Mouse (Mus musculus): ENCODE results near the gene Tmem87a.

Gene Tmem87a

DNA sequence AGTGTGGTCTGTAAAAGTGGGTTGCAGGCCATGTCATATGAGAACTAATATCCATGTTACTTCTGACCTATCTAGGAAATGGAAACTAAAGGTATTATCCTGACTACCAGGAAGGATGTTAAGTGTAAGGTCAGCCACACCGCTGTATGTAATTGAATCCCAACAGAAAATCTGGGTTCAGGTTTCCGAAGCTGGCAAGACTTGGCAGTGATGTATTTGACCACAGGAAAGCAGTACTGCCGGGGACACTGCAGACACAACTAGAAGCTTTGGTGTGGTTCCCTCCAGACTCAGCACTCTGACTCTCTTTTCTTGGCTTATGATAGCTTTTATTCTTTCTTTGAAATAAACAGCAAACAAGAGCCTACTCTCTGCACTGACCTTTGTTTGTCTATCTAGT, 37.4 kb downstream of the Tmem87a start:
- DNase-seq (ENCODE audit: low read depth, low spot score) = no peak

DNA sequence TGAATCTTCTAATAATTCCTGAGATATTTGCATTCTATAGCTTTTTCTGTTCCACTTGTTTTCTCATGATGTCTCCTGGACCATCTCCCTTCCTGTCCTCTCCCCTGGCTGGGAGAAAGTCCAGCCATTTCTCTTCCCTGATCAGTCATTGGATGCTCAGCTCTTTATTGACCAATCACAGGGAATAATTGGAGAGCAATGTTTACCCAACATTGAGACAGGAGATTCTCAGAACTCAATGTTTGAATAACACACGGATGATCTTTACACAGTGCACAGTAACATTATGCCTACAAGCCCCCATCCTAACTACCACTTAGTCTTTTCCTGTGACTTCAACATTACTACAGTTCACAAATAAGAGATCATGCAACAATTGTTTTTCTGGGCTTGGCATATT, 43.5 kb downstream of the Tmem87a start:
- no peak for DNase-seq (ENCODE audit: low read depth, low spot score)

DNA sequence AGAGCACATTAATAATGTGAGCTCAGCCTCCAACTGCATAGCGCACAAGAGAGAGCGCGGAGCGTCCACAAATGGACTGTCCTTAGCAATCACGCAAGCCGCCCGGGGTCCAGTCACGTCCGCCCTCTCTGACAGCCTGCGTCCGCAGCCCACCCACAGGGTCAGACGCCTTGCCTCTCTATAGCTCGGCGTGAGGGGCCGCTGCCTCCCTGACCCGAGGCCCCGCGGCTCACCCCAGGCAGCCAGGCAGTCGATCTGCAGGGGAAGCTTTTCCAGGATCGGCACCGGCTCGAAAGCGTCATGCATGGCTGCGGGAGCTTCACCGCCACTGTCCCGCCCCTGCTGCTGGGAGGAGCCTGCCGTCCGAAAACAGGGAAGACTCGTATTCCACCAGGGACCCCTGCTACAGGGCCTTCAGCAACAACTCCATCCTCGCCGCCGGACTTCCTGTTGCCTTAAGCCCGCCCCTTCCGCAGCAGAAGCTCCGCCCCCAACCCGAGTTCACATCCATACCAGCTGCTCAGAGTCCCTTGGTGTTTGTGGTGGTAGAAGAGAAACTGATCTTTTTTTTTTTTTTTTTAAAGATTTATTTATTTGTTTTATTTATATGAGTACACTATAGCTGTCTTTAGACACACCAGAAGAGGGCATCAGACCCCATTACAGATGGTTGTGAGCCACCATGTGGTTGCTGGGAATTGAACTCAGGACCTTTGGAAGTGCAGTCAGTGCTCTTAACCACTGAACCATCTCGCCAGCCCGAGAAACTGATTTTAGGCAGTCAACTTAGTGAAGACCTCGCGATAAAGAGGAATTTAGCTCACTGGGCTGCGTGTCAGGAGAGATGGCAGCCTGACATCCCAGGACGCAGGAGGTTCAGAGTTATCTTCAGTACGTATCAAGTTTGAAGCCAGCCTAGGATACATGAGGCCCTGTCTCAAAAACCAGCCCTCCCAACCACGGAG, 50.9 kb downstream of the Tmem87a start, which contains the start of gene Vps39:
Gene Vps39, minus strand, starts transcription at position 456 of the 965 bp plus-strand sequence.
- DNase-seq (ENCODE audit: low read depth, low spot score) = peak; percentile 58

DNA sequence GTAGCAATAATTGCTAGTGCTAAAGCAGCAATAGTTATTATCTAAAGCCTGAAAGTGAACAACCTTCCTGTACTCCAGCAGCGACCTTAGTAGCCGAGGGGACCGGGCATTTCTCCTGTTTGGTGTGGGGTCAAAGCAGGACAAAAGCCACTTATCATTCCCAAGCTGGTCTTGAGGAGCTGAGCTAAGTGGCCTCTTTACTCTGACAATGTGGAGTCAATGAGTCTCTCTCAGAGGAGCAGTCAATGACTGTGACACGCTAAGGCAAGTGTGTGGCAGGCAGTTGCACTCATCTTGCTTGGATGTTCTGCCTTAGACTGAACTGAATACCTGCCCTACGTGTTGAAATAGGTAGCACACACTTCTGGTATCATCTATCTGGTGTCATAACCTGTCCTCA, 52.6 kb downstream of the Tmem87a start:
- DNase-seq (ENCODE audit: low read depth, low spot score) = no peak

DNA sequence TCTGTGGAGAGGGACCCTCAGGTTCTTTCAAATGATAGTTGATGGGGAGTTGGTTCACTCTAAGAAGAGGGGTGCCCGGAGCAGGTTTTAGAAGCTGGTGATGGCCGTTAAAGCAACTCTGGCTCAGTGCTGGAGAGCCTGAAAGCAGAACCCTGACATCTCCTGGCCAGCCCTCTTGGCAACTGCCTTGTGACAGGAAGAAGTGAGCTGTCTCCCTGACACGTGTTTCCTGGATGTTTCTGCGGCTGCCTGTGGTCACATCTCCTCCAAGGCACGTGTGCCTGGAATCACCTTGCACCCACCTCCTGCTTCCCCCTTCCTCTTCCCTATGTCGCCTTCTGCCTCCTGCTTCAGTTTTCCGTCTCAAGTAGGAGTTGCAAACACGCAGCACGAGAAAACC, 55.8 kb downstream of the Tmem87a start:
- no peak for DNase-seq (ENCODE audit: low read depth, low spot score)

DNA sequence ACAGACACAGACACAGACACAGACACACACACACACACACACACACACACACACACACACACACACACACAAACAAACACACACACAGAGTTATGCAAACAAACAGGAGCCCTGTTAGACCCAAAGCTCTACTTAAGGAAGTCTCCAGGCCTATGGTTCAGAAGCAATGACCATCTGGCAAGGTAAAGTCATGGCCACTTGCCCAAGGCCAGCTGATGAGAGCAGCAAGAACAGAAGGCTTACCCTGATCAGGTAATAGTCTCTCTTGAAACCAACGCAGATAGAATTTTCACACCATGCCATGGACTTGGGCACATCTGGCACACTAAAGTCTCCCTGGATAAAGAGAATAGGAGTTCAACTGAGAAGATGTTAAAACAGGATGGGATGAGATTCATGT, 62.2 kb downstream of the Tmem87a start:
- no peak for DNase-seq (ENCODE audit: low read depth, low spot score)

DNA sequence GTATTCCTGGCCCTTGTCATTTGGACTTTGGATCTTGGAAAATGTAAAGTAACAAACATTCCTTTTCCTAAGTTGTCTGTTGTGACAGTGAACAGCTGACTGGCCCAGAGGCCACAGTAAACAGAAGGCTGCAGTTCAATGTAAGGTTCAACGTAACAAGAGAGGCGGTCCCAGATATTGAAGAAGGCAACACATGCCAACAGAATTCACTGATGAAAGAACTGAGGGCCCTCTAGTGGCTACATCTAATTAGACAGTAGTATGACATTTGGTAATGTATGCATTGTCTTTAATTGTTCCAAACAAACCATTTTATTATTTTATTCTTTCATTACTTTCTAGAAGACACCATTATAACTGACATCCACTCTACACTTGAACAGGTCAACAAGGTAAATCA, 66.0 kb downstream of the Tmem87a start:
- DNase-seq (ENCODE audit: low read depth, low spot score) = no peak

DNA sequence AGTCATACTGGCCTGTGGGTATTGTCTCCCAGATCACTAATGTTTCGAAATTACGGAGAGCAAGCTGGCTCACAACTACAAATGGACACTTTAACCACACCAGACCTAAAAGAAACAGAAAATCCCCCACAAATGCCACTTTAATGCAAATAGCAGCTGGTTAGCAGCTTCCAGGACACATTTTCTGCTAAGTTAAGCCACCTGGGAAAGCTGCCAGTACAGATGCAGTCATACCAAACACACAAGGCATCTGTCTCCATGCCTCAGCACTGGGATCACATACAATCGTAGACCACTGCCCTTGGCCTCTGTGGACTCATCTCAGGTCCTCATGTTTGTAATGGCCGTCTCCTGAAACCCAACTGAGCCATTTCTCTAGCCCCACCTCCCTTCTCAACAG, 72.3 kb downstream of the Tmem87a start:
- no peak for DNase-seq (ENCODE audit: low read depth, low spot score)

DNA sequence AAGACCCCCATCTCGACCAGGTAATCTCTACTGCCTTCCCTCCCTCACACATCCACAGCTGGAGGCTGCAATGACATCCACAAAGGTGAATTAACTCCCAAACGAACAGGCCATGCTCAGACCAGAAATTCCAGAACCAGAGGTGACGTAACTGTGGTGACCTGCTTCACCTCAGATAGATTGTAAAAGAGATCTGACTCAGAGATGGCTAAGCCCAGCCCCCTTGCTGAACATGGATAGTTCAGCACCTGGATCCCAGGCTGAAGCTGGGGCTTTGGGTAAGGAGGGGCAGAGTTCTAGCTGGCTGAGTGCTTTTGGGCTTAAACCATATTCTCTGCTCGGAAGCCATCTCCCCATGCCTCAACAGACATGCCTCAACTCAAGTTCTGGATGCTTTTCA, 88.8 kb downstream of the Tmem87a start:
- no peak for DNase-seq (ENCODE audit: low read depth, low spot score)

DNA sequence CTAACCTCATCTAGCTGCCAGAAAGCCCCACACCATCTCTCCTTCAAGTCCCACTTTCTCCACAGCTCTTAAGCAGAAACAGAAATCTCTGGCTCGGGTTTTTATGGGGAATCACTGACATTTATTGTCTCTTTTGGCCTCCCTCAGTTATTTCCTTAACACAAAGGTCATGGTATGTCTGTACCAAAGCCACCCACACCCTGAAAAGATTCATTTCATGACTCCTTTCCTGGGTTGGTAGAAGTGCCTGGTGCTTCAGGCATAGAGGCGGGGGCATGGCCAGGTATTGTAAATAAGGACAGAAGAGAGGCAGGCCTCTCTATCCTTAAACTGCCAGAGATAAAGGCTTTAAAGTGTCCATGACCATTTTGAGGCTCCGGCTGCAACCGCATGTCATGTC, 89.4 kb downstream of the Tmem87a start:
- no peak for DNase-seq (ENCODE audit: low read depth, low spot score)

DNA sequence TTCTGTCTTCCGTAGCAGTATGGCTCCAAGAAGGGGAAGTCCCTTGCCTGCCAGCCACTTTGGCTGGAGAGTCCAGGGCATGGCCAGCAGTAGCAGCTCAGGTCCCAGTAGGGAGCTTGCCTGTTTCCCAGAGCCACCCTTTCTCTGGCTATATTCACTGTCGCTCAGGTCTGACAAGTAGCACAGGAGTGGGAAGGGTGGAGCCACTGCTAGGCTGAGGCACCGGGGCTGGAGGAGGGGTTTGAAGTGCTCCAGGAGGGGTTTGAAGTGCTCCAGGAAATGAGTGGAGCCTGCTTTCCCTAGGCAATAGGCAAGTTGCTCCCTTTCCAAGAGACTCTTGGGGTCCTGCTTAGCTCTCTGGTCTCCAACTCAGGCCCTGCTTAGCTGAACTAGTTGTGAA, 89.9 kb downstream of the Tmem87a start, which contains the start of gene Pla2g4f:
Gene Pla2g4f, minus strand, starts transcription at position 190 of the 400 bp plus-strand sequence.
- no peak for DNase-seq (ENCODE audit: low read depth, low spot score)

DNA sequence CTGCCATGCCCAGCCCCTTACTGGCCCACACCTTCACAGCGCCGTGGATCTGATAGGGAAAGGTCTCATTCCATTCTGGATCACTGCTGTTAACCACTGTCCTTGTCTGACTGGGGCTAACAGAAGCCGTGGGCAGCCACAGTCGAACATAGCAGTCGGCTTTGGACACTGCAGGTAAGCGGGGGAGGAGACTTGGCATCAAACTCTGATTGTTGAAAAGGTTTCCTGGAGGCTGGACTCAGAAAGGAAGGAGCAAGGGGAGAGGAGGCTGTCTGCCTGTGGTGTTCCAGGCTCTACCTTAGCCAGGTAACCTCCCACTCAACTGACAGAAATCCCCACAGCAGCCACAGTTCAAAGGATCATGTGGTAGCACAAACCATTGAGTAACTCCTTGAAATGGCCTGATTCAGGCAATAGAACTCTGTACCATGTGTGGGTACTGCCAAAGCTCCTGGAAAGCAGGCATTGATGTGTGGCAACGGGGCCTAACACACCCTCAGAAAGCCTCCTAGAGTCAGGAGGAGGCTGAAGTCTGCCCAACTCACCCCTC, 91.6 kb downstream of the Tmem87a start:
- no peak for DNase-seq (ENCODE audit: low read depth, low spot score)

All from retina, postnatal 7 days (tissue).